Mouse (Mus musculus) small intestine, adult 2 months (tissue): ENCODE measurements around the gene Cdk2. TPM values are rescaled to one million over a fixed set of nuclear protein-coding genes. Genes with fewer than 3 reads are reported as not detected.

ENCODE experiments used
- H3K27ac ChIP-seq: fragments of 200-500 bp; 2 replicates; pipeline ENCODE4 v1.5.1; 2012; ENCODE audit warnings: low read depth, low read length, control low read depth, inconsistent platforms; ENCODE audit not compliant: insufficient read depth
- H3K27me3 ChIP-seq: fragments of 200-500 bp; 2 replicates; pipeline ENCODE4 v1.6.1; 2012; ENCODE audit warnings: mild to moderate bottlenecking, moderate library complexity, low read length, inconsistent platforms; ENCODE audit not compliant: control insufficient read depth, insufficient read depth
- H3K36me3 ChIP-seq: fragments of 200-500 bp; 2 replicates; pipeline ENCODE4 v1.6.1; 2012; ENCODE audit warnings: mild to moderate bottlenecking, low read length, control low read depth, inconsistent platforms; ENCODE audit not compliant: control insufficient read depth, insufficient read depth
- H3K4me1 ChIP-seq: fragments of 200-500 bp; 2 replicates; pipeline ENCODE4 v1.6.1; 2012; ENCODE audit warnings: low read length, inconsistent platforms, mixed read lengths; ENCODE audit not compliant: control insufficient read depth, insufficient read depth, insufficient read length
- H3K4me3 ChIP-seq: fragments of 200-500 bp; 2 replicates; pipeline ENCODE4 v1.5.1; 2012; ENCODE audit warnings: low read depth, mild to moderate bottlenecking, control low read depth, inconsistent platforms, low read length, moderate library complexity
- CTCF ChIP-seq: fragments of 200-500 bp; IDR thresholded peaks from 2 replicates; pipeline ENCODE4 v1.5.1; 2012; ENCODE audit warnings: low read depth, mild to moderate bottlenecking, control low read depth, inconsistent platforms, low read length, moderate library complexity, mixed read lengths; ENCODE audit not compliant: insufficient replicate concordance, insufficient read length; ENCODE audit errors: extremely low read depth
- POLR2A ChIP-seq: fragments of 200-500 bp; IDR thresholded peaks from 2 replicates; pipeline ENCODE4 v1.6.1; 2012; ENCODE audit warnings: low read depth, mild to moderate bottlenecking, control low read depth, inconsistent platforms, low read length, moderate library complexity
- WGBS: fragments of 180-500 bp; shearing (Covaris S2); methylation state at CpG from one replicate; pipeline ENCODE4 v1.1.7; 2018; 5-methylcytosine and 5-hydroxymethylcytosine counted together
- polyA plus RNA-seq: library from polyadenylated mRNA; depleted of rRNA; stranded (reverse); fragments of >200 nt; gene quantifications from 2 replicates; pipeline ENCODE4 v1.2.3, GENCODE M21; 2012; rRNA removed

Cdk2 gene
- polyA plus RNA-seq, 1 experiment: 6.1 TPM

DNA sequence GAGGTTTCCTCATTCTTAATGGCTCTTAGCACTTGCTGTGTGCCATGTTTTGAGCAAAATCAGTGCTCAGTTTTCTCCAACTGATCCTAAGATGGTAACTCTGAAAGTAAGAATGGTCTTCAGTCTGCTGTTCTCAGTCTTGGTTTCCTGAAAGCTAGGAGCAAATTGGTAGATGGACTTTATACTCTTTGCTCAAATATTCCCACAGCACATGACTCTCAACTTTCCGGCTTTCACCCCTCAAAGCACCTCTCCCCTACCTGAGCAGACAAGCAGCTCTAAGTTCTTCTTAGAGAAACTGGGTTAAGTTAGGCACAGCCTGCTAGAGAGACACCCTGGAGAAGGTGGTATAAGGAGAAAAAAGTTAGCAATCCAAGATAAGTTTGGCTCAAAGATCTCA, 48.1 kb downstream of the Cdk2 start:
- H3K4me1 ChIP-seq: no peaks in the 10 kb centered on the region
- H3K27me3 ChIP-seq: no peaks in the 10 kb centered on the region
- WGBS: 26% methylated on average over 1 of the region's 1 CpGs
- no peak overlapping the region for H3K27ac ChIP-seq
- no peak for TF ChIP-seq POLR2A
- no peak for TF ChIP-seq CTCF
- no peak overlapping the region for H3K4me3 ChIP-seq
- H3K36me3 ChIP-seq: no peaks in the 10 kb centered on the region

DNA sequence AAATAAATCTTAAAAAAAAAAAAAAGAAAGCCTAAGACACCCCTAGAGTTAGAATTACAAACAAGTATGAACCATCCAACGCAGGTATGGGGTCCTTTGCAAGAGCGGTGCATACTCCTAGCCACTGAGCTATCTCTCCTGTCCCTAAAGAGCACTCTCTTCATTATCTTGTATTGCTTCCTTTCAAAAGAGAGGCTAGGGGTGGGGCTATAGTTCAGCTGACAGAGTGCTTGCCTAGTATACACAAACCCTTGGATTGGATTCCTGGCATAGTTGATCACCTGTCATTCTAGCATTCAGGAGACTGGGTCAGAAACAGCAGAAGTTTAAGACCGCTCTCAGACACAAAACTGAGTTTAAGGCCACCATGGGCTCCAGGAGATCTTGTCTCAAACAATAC, 49.6 kb downstream of the Cdk2 start:
- 62% methylated on average over 3 of the region's 3 CpGs for WGBS
- no peak for TF ChIP-seq POLR2A
- no peak for TF ChIP-seq CTCF
- Histone ChIP-seq H3K27me3 (no peaks in the 10 kb centered on the region), H3K27ac (no peak overlapping the region), H3K4me1 (no peaks in the 10 kb centered on the region), H3K4me3 (no peak overlapping the region), H3K36me3 (no peaks in the 10 kb centered on the region)

DNA sequence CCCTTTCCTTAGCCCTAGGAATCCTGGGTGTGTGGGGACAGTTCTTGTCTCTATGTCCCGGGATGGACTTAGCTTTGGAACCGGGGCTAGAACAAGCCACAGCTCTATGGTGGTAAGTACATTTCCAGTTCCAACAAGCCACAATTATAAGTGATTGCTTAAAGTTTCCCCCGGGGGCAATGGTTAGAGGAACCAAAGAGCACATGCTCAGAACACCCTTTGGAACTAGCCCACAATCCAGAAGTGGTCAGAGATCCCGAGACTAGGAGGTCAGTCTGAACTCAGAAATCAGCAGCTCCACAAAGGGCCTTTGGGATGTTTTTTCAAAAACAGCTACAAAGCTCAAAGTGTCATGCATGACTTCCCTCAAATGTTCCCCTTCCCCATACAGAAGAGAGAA, 51.0 kb downstream of the Cdk2 start:
- no peak overlapping the region for H3K27ac ChIP-seq
- H3K27me3 ChIP-seq: no peaks in the 10 kb centered on the region
- no peak for TF ChIP-seq CTCF
- no peak for TF ChIP-seq POLR2A
- no peaks in the 10 kb centered on the region for H3K4me1 ChIP-seq
- no peak overlapping the region for H3K4me3 ChIP-seq
- H3K36me3 ChIP-seq: no peaks in the 10 kb centered on the region
- 71% methylated on average over 4 of the region's 4 CpGs for WGBS

Other genes starting within 250 kb of the Cdk2 start
- gene Smarcc2, start 245.8 kb downstream of the Cdk2 start, polyA plus RNA-seq: 44.0 and 98.4 TPM in 2 replicates
- gene Myl6, start 210.9 kb downstream of the Cdk2 start, polyA plus RNA-seq: 492 and 749 TPM in 2 replicates
- 0.43 and 1.2 TPM in 2 replicates for gene Myl6b, start 206.3 kb downstream of the Cdk2 start, polyA plus RNA-seq
- gene Esyt1, start 179.2 kb downstream of the Cdk2 start, polyA plus RNA-seq: 20.0 and 26.3 TPM in 2 replicates
- 6.4 and 15.2 TPM in 2 replicates for gene Zc3h10, start 157.3 kb downstream of the Cdk2 start, polyA plus RNA-seq
- 1,613 and 1,655 TPM in 2 replicates for gene Rpl41, start 155.7 kb downstream of the Cdk2 start, polyA plus RNA-seq
- gene Pa2g4, start 139.0 kb downstream of the Cdk2 start, polyA plus RNA-seq: 3.2 and 6.9 TPM in 2 replicates
- gene Erbb3, start 115.4 kb downstream of the Cdk2 start, polyA plus RNA-seq: 32.3 and 127 TPM in 2 replicates
- 439 and 930 TPM in 2 replicates for gene Rps26, start 78.3 kb downstream of the Cdk2 start, polyA plus RNA-seq
- 0.65 and 0.95 TPM in 2 replicates for gene Ikzf4, start 59.0 kb downstream of the Cdk2 start, polyA plus RNA-seq
- 10.4 and 14.2 TPM in 2 replicates for gene Suox, start 31.0 kb downstream of the Cdk2 start, polyA plus RNA-seq
- gene Rab5b, start 8.8 kb downstream of the Cdk2 start, polyA plus RNA-seq: 17.2 and 32.2 TPM in 2 replicates
- 1.4 and 2.1 TPM in 2 replicates for gene Pmel, start 836 bp downstream of the Cdk2 start, polyA plus RNA-seq
- 35.0 and 101 TPM in 2 replicates for gene Dgka, start 39.8 kb upstream of the Cdk2 start, polyA plus RNA-seq
- 6.9 and 17.0 TPM in 2 replicates for gene Pym1, start 42.9 kb upstream of the Cdk2 start, polyA plus RNA-seq
- 1.2 and 2.5 TPM in 2 replicates for gene Mmp19, start 85.9 kb upstream of the Cdk2 start, polyA plus RNA-seq
- gene Dnajc14, start 99.0 kb upstream of the Cdk2 start, polyA plus RNA-seq: 4.6 and 12.1 TPM in 2 replicates
- 4.6 and 7.0 TPM in 2 replicates for gene Tmem198b, start 99.3 kb upstream of the Cdk2 start, polyA plus RNA-seq
- gene Sarnp, start 112.3 kb upstream of the Cdk2 start, polyA plus RNA-seq: 0.14 and 0.89 TPM in 2 replicates
- gene Ormdl2, start 116.6 kb upstream of the Cdk2 start, polyA plus RNA-seq: 36.4 and 62.8 TPM in 2 replicates
- 0.53 and 0.82 TPM in 2 replicates for gene Gdf11, start 186.7 kb upstream of the Cdk2 start, polyA plus RNA-seq
- gene Cd63, start 196.0 kb upstream of the Cdk2 start, polyA plus RNA-seq: 62.0 and 91.5 TPM in 2 replicates
- gene Rdh5, start 217.9 kb upstream of the Cdk2 start, polyA plus RNA-seq: 20.2 and 30.3 TPM in 2 replicates
- gene Bloc1s1, start 219.0 kb upstream of the Cdk2 start, polyA plus RNA-seq: 88.8 and 147 TPM in 2 replicates
- 8.4 and 14.6 TPM in 2 replicates for gene Itga7, start 228.8 kb upstream of the Cdk2 start, polyA plus RNA-seq